Mouse (Mus musculus): ENCODE data around the gene Cspg4. TPM values are rescaled to one million over a fixed set of nuclear protein-coding genes. Genes with fewer than 3 reads are reported as not detected.

Cspg4 gene
- total and polyA plus RNA-seq, 2 experiments from 2014 or later = 7.6 to 42.1 TPM

DNA sequence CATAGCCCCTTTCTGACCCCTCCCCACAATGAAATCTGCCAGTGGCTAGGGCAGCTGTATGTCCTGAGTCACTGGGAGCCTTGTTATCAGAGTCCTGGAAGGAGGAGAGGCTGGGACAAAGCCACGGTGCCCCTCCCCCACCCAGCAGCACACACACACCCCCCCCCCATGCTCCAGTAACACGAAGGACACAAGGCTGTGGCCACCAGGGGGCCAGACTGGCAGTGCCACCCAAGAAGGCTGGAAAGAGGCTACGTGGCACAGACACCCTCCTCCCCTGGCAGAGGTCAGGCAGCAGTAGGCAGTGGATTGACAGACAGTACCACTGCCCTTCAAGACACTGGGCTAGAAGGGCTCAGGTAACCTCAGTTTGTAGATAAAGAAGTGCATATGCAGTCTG, 29.2 kb downstream of the Cspg4 start:
- TF ChIP-seq CTCF (IDR thresholded peaks at IDR 0.05; ENCODE audit: low read depth) = peak; percentile 62
- peaks cover 9% of the 10 kb centered on the region; the same call in 1 of the 2 replicates for H3K4me1 ChIP-seq (ENCODE audit: insufficient read depth, low read length)
- DNase-seq (ENCODE audit: low spot score) (peak; percentile 68), ATAC-seq (no peak)
- H3K4me2 ChIP-seq (ENCODE audit: low read depth, low read length) = no peak overlapping the region
- WGBS = 11% methylated on average over 3 of the region's 3 CpGs
- H3K27ac ChIP-seq = no peak overlapping the region
- no peaks in the 10 kb centered on the region for H3K36me3 ChIP-seq (ENCODE audit: insufficient read depth, low read length)
- no peaks in the 10 kb centered on the region for H3K27me3 ChIP-seq (ENCODE audit: insufficient read depth, low read length)
- H3K9me3 ChIP-seq (ENCODE audit: low read length) = no peaks in the 10 kb centered on the region
- no peak overlapping the region for H3K4me3 ChIP-seq (ENCODE audit: low read length)
- no peak overlapping the region for H3K9ac ChIP-seq (replicated peaks; ENCODE audit: low read length)

- H3K36me3 ChIP-seq (ENCODE audit: insufficient read depth, low read length) = no peaks in the 10 kb centered on the region
- H3K4me3 ChIP-seq (ENCODE audit: low read length) = no peak overlapping the region
- no peaks in the 10 kb centered on the region for H3K27me3 ChIP-seq (ENCODE audit: insufficient read depth, low read length)
- TF ChIP-seq CTCF (IDR thresholded peaks at IDR 0.05; ENCODE audit: low read depth) = no peak
- no peak overlapping the region for H3K4me2 ChIP-seq (ENCODE audit: low read depth, low read length)
- no peak overlapping the region for H3K27ac ChIP-seq
- peaks cover 6% of the 10 kb centered on the region; the same call in 1 of the 2 replicates for H3K4me1 ChIP-seq (ENCODE audit: insufficient read depth, low read length)
- 86% methylated on average over 12 of the region's 12 CpGs for WGBS
- no peak overlapping the region for H3K9ac ChIP-seq (replicated peaks; ENCODE audit: low read length)
- ATAC-seq (no peak), DNase-seq (ENCODE audit: low spot score) (no peak)
- H3K9me3 ChIP-seq (ENCODE audit: low read length) = no peaks in the 10 kb centered on the region
Measured at GRCm38 (mm10) chr9:56896779-56897178, 31.9 kb downstream of the Cspg4 start.

DNA sequence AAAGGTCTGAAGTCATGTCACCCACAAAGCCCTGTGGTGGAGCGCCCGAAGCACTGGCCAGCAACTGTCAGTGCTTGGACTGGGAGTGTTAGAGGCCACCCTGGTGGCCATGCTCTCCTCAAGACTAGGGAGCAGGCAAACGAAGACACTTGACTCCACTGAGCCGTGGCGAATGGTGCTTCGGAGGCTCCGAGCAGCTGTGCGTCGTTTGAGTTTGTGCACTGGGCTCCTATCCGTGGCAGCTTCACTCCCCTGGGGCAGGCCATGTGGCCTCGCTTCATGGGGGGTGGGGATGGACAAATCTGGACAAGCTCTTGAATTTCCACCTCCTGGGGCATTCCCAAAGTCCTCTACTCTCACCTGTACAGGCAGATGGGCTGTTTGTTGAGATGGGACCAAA, 34.6 kb downstream of the Cspg4 start:
- Histone ChIP-seq H3K9ac (replicated peaks; ENCODE audit: low read length) (no peak overlapping the region), H3K27me3 (ENCODE audit: insufficient read depth, low read length) (no peaks in the 10 kb centered on the region), H3K4me3 (ENCODE audit: low read length) (no peak overlapping the region), H3K4me1 (ENCODE audit: insufficient read depth, low read length) (no peaks in the 10 kb centered on the region), H3K36me3 (ENCODE audit: insufficient read depth, low read length) (no peaks in the 10 kb centered on the region), H3K27ac (no peak overlapping the region), H3K4me2 (ENCODE audit: low read depth, low read length) (no peak overlapping the region), H3K9me3 (ENCODE audit: low read length) (no peaks in the 10 kb centered on the region)
- DNase-seq (ENCODE audit: low spot score) (no peak), ATAC-seq (no peak)
- WGBS = 64% methylated on average over 11 of the region's 11 CpGs
- no peak for TF ChIP-seq CTCF (IDR thresholded peaks at IDR 0.05; ENCODE audit: low read depth)

- no peaks in the 10 kb centered on the region for H3K27me3 ChIP-seq (ENCODE audit: insufficient read depth, low read length)
- no peak for DNase-seq (ENCODE audit: low spot score)
- H3K27ac ChIP-seq = no peak overlapping the region
- no peak for TF ChIP-seq CTCF (IDR thresholded peaks at IDR 0.05; ENCODE audit: low read depth)
- H3K9me3 ChIP-seq (ENCODE audit: low read length) = no peaks in the 10 kb centered on the region
- no peaks in the 10 kb centered on the region for H3K4me1 ChIP-seq (ENCODE audit: insufficient read depth, low read length)
- no peak for ATAC-seq
- H3K4me2 ChIP-seq (ENCODE audit: low read depth, low read length) = no peak overlapping the region
- H3K9ac ChIP-seq (replicated peaks; ENCODE audit: low read length) = no peak overlapping the region
- no peak overlapping the region for H3K4me3 ChIP-seq (ENCODE audit: low read length)
- H3K36me3 ChIP-seq (ENCODE audit: insufficient read depth, low read length) = no peaks in the 10 kb centered on the region
Measured at GRCm38 (mm10) chr9:56900060-56900459, 35.2 kb downstream of the Cspg4 start.

DNA sequence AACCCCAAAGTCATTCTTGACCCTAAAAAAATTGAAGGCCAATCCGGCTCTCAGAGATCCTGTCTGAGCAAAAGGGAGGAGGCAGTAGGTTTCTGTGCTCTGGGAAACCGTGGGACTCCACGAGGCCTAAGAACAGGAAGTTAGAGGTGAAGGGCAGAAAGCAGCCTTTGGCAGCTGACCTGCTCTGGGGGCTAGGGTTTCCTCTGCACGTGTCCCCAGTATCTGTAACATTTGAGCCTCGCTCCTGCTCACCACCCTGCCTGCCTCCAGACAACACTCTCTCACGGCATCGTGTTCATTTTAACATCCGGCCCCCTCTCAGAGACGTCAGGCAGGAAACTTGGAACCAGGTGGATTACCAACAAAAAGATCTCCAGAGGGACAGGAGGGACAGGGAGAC, 35.7 kb downstream of the Cspg4 start:
- ATAC-seq = no peak
- H3K4me2 ChIP-seq (ENCODE audit: low read depth, low read length) = no peak overlapping the region

DNA sequence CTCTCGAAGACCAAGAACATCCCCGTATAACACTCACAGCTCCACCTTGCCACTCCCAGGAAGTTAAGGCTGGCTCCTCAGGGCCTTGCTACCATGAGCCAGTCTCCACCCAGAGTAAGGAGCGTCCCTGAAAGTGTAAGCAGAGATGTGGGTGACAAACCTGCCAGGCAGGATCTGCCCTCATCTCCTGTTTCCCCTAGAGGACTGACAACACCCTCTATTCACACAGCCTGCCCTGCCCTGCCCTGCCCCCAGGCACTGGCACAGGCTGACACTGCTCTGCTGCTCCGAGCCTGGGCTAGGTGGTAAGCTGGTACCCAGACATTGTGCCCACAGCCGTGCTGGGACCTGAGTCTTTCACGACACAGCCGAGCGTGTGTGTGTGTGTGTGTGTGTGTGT, 36.4 kb downstream of the Cspg4 start:
- H3K36me3 ChIP-seq (ENCODE audit: insufficient read depth, low read length) = no peaks in the 10 kb centered on the region
- no peaks in the 10 kb centered on the region for H3K4me1 ChIP-seq (ENCODE audit: insufficient read depth, low read length)
- no peaks in the 10 kb centered on the region for H3K9me3 ChIP-seq (ENCODE audit: low read length)
- ATAC-seq (no peak), DNase-seq (ENCODE audit: low spot score) (no peak)
- WGBS = 80% methylated on average over 8 of the region's 8 CpGs
- no peaks in the 10 kb centered on the region for H3K27me3 ChIP-seq (ENCODE audit: insufficient read depth, low read length)
- H3K4me3 ChIP-seq (ENCODE audit: low read length) = no peak overlapping the region
- no peak for TF ChIP-seq CTCF (IDR thresholded peaks at IDR 0.05; ENCODE audit: low read depth)
- H3K27ac ChIP-seq = no peak overlapping the region
- no peak overlapping the region for H3K4me2 ChIP-seq (ENCODE audit: low read depth, low read length)
- no peak overlapping the region for H3K9ac ChIP-seq (replicated peaks; ENCODE audit: low read length)

More for the DNA sequence above, 35.7 kb downstream of the Cspg4 start:
- no peaks in the 10 kb centered on the region for H3K4me1 ChIP-seq (ENCODE audit: insufficient read depth, low read length)
- H3K27me3 ChIP-seq (ENCODE audit: insufficient read depth, low read length) = no peaks in the 10 kb centered on the region
- H3K36me3 ChIP-seq (ENCODE audit: insufficient read depth, low read length) = no peaks in the 10 kb centered on the region
- no peak overlapping the region for H3K4me3 ChIP-seq (ENCODE audit: low read length)
- no peaks in the 10 kb centered on the region for H3K9me3 ChIP-seq (ENCODE audit: low read length)
- 67% methylated on average over 9 of the region's 9 CpGs for WGBS
- H3K27ac ChIP-seq = no peak overlapping the region
- no peak for TF ChIP-seq CTCF (IDR thresholded peaks at IDR 0.05; ENCODE audit: low read depth)
- no peak overlapping the region for H3K9ac ChIP-seq (replicated peaks; ENCODE audit: low read length)
- DNase-seq (ENCODE audit: low spot score) = no peak

- ATAC-seq (no peak), DNase-seq (ENCODE audit: low spot score) (no peak)
- no peak for TF ChIP-seq CTCF (IDR thresholded peaks at IDR 0.05; ENCODE audit: low read depth)
- Histone ChIP-seq H3K27ac (no peak overlapping the region), H3K4me2 (ENCODE audit: low read depth, low read length) (no peak overlapping the region), H3K4me3 (ENCODE audit: low read length) (no peak overlapping the region), H3K27me3 (ENCODE audit: insufficient read depth, low read length) (no peaks in the 10 kb centered on the region), H3K4me1 (ENCODE audit: insufficient read depth, low read length) (no peaks in the 10 kb centered on the region), H3K9me3 (ENCODE audit: low read length) (no peaks in the 10 kb centered on the region), H3K9ac (replicated peaks; ENCODE audit: low read length) (no peak overlapping the region), H3K36me3 (ENCODE audit: insufficient read depth, low read length) (no peaks in the 10 kb centered on the region)
- 86% methylated on average over 3 of the region's 3 CpGs for WGBS
Measured at GRCm38 (mm10) chr9:56903662-56904061, 38.8 kb downstream of the Cspg4 start.
